Mouse (Mus musculus) limb, embryonic 12.5 days (tissue): Measurements from ENCODE around the gene Erp27. TPM values are rescaled to one million over a fixed set of nuclear protein-coding genes. Genes with fewer than 3 reads are reported as not detected.

ENCODE experiments used
- ATAC-seq: fragments of 200-750 bp; cut with Nextera tagmentation; 2 replicates; pipeline ENCODE4 v1.8.0; 2017; ENCODE audit warnings: low read depth, moderate TSS enrichment; ENCODE audit not compliant: insufficient number of reproducible peaks, insufficient read depth, low FRiP score, low TSS enrichment
- H3K27ac ChIP-seq: fragments of 300-500 bp; sonication (generic); 2 replicates; pipeline ENCODE4 v1.5.1; 2016; ENCODE audit warnings: mild to moderate bottlenecking, moderate library complexity
- H3K27me3 ChIP-seq: fragments of 300-500 bp; sonication (generic); 2 replicates; pipeline ENCODE4 v1.6.1; 2016; ENCODE audit warnings: mild to moderate bottlenecking, moderate library complexity
- H3K36me3 ChIP-seq: fragments of 300-500 bp; sonication (generic); 2 replicates; pipeline ENCODE4 v1.6.1; 2016; ENCODE audit warnings: mild to moderate bottlenecking, moderate library complexity
- H3K4me1 ChIP-seq: fragments of 300-500 bp; sonication (generic); replicated peaks from 2 replicates; pipeline ENCODE4 v1.6.1; 2016
- H3K4me2 ChIP-seq: fragments of 300-500 bp; sonication (generic); 2 replicates; pipeline ENCODE4 v1.6.1; 2016; ENCODE audit warnings: mild to moderate bottlenecking, moderate library complexity
- H3K4me3 ChIP-seq: fragments of 300-500 bp; sonication (generic); replicated peaks from 2 replicates; pipeline ENCODE4 v1.5.1; 2016; ENCODE audit warnings: mild to moderate bottlenecking
- H3K9ac ChIP-seq: fragments of 300-500 bp; sonication (generic); replicated peaks from 2 replicates; pipeline ENCODE4 v1.6.1; 2016; ENCODE audit warnings: mild to moderate bottlenecking, moderate library complexity
- H3K9me3 ChIP-seq: fragments of 300-500 bp; sonication (generic); 2 replicates; pipeline ENCODE4 v1.6.1; 2016; ENCODE audit warnings: mild to moderate bottlenecking, moderate library complexity
- WGBS: fragments of 180-500 bp; shearing (Covaris S2); methylation state at CpG from one replicate; pipeline ENCODE4 v1.1.7; 2016; 5-methylcytosine and 5-hydroxymethylcytosine counted together
- polyA plus RNA-seq: library from polyadenylated mRNA; unstranded; fragments of >200 nt; fragmentation: Nextera tagmentation; extraction: Ambion mirVana; gene quantifications from 2 replicates; pipeline ENCODE4 v1.2.1, GENCODE M21; 2016

Erp27 gene
- polyA plus RNA-seq, 1 experiment from 2014 or later: 0.15 TPM

DNA sequence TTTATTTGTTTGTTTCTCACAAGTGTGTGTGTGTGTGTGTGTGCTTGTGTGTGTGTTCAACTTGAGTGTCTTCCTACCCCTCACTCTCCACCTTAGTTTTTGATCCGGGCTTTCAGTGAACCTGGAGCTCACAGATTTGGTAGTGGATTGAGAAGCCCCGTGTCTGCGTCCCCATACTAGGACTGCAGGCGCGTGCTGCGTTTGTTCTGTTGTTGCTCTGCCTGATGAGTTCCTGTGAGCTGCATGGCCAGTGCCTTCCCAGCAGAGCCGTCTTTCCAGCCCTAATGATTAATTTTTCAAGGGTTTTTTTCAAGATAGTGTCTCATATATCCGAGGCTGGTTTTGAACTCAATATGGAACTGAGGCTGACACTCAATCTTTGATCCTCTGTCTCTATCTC, 63.6 kb downstream of the Erp27 start:
- Histone ChIP-seq H3K36me3 (no peaks in the 10 kb centered on the region), H3K9me3 (no peaks in the 10 kb centered on the region), H3K9ac (no peak overlapping the region), H3K27ac (no peak overlapping the region), H3K4me1 (peaks cover 24% of the 10 kb centered on the region; the same call in 1 of the 2 replicates), H3K4me3 (no peak overlapping the region), H3K27me3 (no peaks in the 10 kb centered on the region; the same call in 1 of the 2 replicates), H3K4me2 (no peak overlapping the region)
- no peak for ATAC-seq
- 68% methylated on average over 8 of the region's 8 CpGs for WGBS

DNA sequence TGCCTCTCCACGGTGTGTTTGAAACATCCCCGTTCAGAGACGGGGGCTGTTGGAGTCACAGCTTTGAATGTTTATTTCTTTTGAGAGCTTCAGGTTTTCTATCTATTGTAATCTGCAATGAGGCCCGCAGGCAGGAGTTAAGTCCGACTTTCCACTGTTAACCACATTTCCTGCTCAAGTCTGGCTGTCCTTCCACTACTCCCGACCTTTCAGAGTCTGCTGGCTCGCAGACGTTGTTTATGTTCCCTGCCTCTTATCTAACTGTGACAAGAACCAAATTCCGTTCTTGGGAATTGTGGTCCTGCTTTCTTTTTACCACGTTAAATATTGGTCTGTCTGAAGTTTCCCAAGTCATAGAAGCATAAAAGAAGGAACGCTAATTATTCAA, 64.1 kb downstream of the Erp27 start:
- peak overlapping the region; percentile 18; the same call in 1 of the 2 replicates for H3K4me2 ChIP-seq
- H3K4me3 ChIP-seq: no peak overlapping the region
- no peaks in the 10 kb centered on the region for H3K36me3 ChIP-seq
- 31% methylated on average over 11 of the region's 11 CpGs for WGBS
- H3K4me1 ChIP-seq: peaks cover 25% of the 10 kb centered on the region
- H3K9ac ChIP-seq: no peak overlapping the region
- no peak overlapping the region for H3K27ac ChIP-seq
- H3K27me3 ChIP-seq: no peaks in the 10 kb centered on the region; the same call in 1 of the 2 replicates
- no peak for ATAC-seq
- no peaks in the 10 kb centered on the region for H3K9me3 ChIP-seq

Other genes starting within 250 kb of the Erp27 start
- 0.22 TPM in 1 of 2 replicates, not detected in the other for gene Gucy2c, start 140.4 kb downstream of the Erp27 start, polyA plus RNA-seq
- 0.70 and 0.89 TPM in 2 replicates for gene Hist4h4, start 117.8 kb downstream of the Erp27 start, polyA plus RNA-seq
- 99.7 and 111 TPM in 2 replicates for gene H2afj, start 113.9 kb downstream of the Erp27 start, polyA plus RNA-seq
- 3.6 and 4.0 TPM in 2 replicates for gene BC049715, start 94.6 kb downstream of the Erp27 start, polyA plus RNA-seq
- 133 and 139 TPM in 2 replicates for gene Wbp11, start 93.9 kb downstream of the Erp27 start, polyA plus RNA-seq
- gene Smco3, start 86.7 kb downstream of the Erp27 start, polyA plus RNA-seq: not detected in 2 replicates
- gene Art4, start 64.4 kb downstream of the Erp27 start, polyA plus RNA-seq: 1.8 and 2.5 TPM in 2 replicates
- gene Mgp, start 46.4 kb downstream of the Erp27 start, polyA plus RNA-seq: 28.7 and 40.3 TPM in 2 replicates
- 0.23 TPM in 1 of 2 replicates, not detected in the other for gene Pde6h, start 1.7 kb upstream of the Erp27 start, polyA plus RNA-seq
- gene Arhgdib, start 19.7 kb upstream of the Erp27 start, polyA plus RNA-seq: 33.9 and 42.1 TPM in 2 replicates
- 4.3 and 5.1 TPM in 2 replicates for gene Rerg, start 248.3 kb upstream of the Erp27 start, polyA plus RNA-seq